Mouse (Mus musculus) liver, postnatal 0 days (tissue): ENCODE results near the gene Iltifb.
"Not testable (repeated sequence)": the region's sequence is repeated elsewhere in the genome, so short reads cannot be mapped to it uniquely, and the experiment has no call there.

Source experiments
- CTCF ChIP-seq: sonication (generic); IDR thresholded peaks from 2 replicates; pipeline ENCODE4 v1.5.1; 2016; ENCODE audit warnings: antibody characterized with exemption, low read depth
- EP300 ChIP-seq: IDR thresholded peaks from 2 replicates; pipeline ENCODE4 v1.6.1; 2016; ENCODE audit warnings: antibody characterized with exemption, low read depth, mild to moderate bottlenecking

DNA sequence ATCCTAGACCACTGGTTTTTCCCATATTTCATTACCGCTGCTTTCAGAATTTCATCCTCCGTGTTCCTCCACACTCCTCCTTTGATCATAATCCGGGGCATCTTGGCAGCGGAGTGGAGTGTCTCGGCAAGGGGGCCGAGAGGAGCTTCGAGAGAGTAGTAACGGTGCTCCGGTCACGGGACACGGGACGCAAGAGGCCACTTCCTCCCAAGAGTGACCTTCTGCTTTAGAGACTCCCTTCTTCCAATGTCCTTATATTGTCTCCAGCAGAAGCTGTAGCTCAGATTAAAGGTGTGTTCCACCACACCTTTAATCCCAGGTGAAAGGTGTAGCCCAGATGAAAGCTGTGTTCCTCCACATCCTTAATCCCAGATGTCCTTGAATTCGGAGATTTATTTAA, 54.2 kb downstream of the Iltifb start, which contains the start of gene Gm32717:
- not testable (repeated sequence) for TF ChIP-seq CTCF, EP300
